Mouse (Mus musculus) midbrain, embryonic 13.5 days (tissue): ENCODE results near the gene Slc20a1. TPM values are rescaled to one million over a fixed set of nuclear protein-coding genes. Genes with fewer than 3 reads are reported as not detected.

Experiments
- ATAC-seq: fragments of 200-750 bp; cut with Nextera tagmentation; 2 replicates; pipeline ENCODE4 v1.8.0; 2017; ENCODE audit warnings: mild to moderate bottlenecking, moderate TSS enrichment, moderate library complexity
- H3K27ac ChIP-seq: fragments of 300-500 bp; sonication (generic); 2 replicates; pipeline ENCODE4 v1.5.1; 2015; ENCODE audit warnings: inconsistent platforms, mild to moderate bottlenecking, moderate library complexity
- H3K27me3 ChIP-seq: fragments of 300-500 bp; sonication (generic); 2 replicates; pipeline ENCODE4 v1.6.1; 2015; ENCODE audit warnings: mild to moderate bottlenecking, inconsistent platforms
- H3K36me3 ChIP-seq: fragments of 300-500 bp; sonication (generic); 2 replicates; pipeline ENCODE4 v1.6.1; 2015; ENCODE audit warnings: mild to moderate bottlenecking, inconsistent platforms
- H3K4me1 ChIP-seq: fragments of 300-500 bp; sonication (generic); replicated peaks from 2 replicates; pipeline ENCODE4 v1.6.1; 2015; ENCODE audit warnings: inconsistent platforms
- H3K4me2 ChIP-seq: fragments of 300-500 bp; sonication (generic); replicated peaks from 2 replicates; pipeline ENCODE4 v1.6.1; 2015; ENCODE audit warnings: moderate library complexity, mild to moderate bottlenecking, inconsistent platforms
- H3K4me3 ChIP-seq: fragments of 300-500 bp; sonication (generic); replicated peaks from 2 replicates; pipeline ENCODE4 v1.5.1; 2015; ENCODE audit warnings: mild to moderate bottlenecking, inconsistent platforms
- H3K9ac ChIP-seq: fragments of 300-500 bp; sonication (generic); replicated peaks from 2 replicates; pipeline ENCODE4 v1.6.1; 2015; ENCODE audit warnings: mild to moderate bottlenecking, inconsistent platforms
- H3K9me3 ChIP-seq: fragments of 300-500 bp; sonication (generic); 2 replicates; pipeline ENCODE4 v1.6.1; 2016; ENCODE audit warnings: mild to moderate bottlenecking, inconsistent platforms
- WGBS: fragments of 180-500 bp; shearing (Covaris S2); methylation state at CpG from one replicate; pipeline ENCODE4 v1.1.7; 2015; 5-methylcytosine and 5-hydroxymethylcytosine counted together
- polyA plus RNA-seq: library from polyadenylated mRNA; unstranded; fragments of >200 nt; fragmentation: Nextera tagmentation; extraction: Ambion mirVana; gene quantifications from 2 replicates; pipeline ENCODE4 v1.2.1, GENCODE M21; 2015

The Slc20a1 gene
- polyA plus RNA-seq, 1 experiment from 2014 or later: 53.1 TPM

DNA sequence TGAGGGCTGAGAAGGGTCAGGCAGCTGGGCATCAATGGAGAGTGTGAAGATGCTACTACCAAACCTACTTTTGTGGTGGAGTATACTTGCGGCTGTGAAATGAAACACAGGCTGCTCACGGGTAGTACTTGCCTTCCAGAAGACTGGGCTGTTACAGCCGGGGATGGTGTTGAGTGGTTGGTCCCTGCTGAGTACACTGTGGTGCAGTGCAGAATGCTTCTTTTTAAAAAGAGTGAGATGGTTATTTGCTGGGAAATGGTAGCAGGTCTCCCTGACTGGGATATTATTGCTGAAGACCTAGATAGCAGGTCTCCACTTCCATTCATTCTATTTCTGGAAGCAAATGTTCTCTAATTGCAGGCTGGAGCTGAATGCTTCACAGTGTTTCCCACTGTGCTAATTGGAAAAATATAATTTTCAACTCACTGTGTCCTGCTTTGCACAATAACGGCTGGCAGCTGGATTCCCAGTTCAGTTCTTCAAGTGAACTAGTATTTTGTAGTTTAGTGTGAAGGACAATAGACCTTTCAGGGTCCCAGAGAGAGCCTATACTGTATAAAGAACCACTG is 20.1 kb downstream of the Slc20a1 start:
- H3K27ac ChIP-seq: no peak overlapping the region
- H3K9me3 ChIP-seq: no peaks in the 10 kb centered on the region
- H3K4me1 ChIP-seq: no peaks in the 10 kb centered on the region
- no peak for ATAC-seq
- WGBS: 85% methylated on average over 4 of the region's 4 CpGs
- H3K27me3 ChIP-seq: no peaks in the 10 kb centered on the region
- H3K9ac ChIP-seq: no peak overlapping the region
- no peaks in the 10 kb centered on the region for H3K36me3 ChIP-seq
- H3K4me2 ChIP-seq: no peak overlapping the region
- no peak overlapping the region for H3K4me3 ChIP-seq

DNA sequence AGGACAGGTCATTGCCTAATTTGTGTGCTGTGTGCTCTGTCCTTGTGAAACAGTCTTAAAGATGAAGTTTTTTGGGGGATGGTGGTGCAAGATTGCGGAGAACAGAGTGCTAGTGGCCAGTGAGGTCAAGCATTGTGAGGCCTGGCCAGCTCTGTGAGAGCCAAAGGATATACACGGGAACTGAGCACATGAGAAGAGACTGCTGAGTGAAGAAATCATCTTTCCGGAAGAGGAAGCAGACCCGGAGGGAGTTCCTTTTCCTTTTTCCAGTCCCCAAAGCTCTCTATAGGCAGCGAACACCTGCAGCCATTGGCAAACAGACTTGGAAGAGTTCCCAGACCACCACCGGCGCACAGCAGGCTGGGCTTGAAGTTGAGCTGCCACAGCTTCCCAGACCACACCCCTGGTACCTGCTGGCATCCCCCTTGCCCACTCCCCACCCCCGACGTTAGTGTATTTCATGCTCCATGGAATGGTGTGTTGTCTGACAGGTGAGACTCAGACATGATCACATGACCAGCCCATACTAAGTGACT is 22.6 kb downstream of the Slc20a1 start:
- H3K27ac ChIP-seq: no peak overlapping the region
- no peak for ATAC-seq
- no peak overlapping the region for H3K4me2 ChIP-seq
- no peaks in the 10 kb centered on the region for H3K4me1 ChIP-seq
- 79% methylated on average over 9 of the region's 9 CpGs for whole genome bisulfite sequencing
- no peak overlapping the region for H3K9ac ChIP-seq
- no peaks in the 10 kb centered on the region for H3K36me3 ChIP-seq
- H3K4me3 ChIP-seq: no peak overlapping the region
- H3K9me3 ChIP-seq: no peaks in the 10 kb centered on the region
- no peaks in the 10 kb centered on the region for H3K27me3 ChIP-seq

DNA sequence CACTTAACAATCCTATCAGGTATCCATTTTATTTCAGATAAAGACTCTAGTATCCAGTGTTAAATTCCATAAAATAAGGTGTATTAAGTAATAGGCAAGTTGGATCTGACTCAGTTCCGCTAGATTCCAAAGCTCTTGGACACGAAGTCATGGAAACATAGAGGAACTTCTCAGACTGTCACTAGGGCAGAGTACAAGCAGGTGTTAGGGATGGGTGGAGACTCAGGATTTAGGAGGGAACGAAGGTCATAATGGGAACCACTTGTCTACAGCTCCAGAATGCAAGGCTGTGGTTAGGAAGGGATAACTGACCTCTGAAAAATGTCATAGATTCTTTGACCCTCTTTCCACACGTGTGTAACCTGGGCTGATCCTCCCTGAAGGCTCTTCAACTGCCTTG is 25.6 kb downstream of the Slc20a1 start:
- WGBS: 90% methylated on average over 4 of the region's 4 CpGs
- ATAC-seq: no peak
- Histone ChIP-seq H3K4me3 (no peak overlapping the region), H3K36me3 (no peaks in the 10 kb centered on the region), H3K4me2 (no peak overlapping the region), H3K27ac (no peak overlapping the region), H3K9me3 (no peaks in the 10 kb centered on the region), H3K9ac (no peak overlapping the region), H3K4me1 (no peaks in the 10 kb centered on the region), H3K27me3 (no peaks in the 10 kb centered on the region)

DNA sequence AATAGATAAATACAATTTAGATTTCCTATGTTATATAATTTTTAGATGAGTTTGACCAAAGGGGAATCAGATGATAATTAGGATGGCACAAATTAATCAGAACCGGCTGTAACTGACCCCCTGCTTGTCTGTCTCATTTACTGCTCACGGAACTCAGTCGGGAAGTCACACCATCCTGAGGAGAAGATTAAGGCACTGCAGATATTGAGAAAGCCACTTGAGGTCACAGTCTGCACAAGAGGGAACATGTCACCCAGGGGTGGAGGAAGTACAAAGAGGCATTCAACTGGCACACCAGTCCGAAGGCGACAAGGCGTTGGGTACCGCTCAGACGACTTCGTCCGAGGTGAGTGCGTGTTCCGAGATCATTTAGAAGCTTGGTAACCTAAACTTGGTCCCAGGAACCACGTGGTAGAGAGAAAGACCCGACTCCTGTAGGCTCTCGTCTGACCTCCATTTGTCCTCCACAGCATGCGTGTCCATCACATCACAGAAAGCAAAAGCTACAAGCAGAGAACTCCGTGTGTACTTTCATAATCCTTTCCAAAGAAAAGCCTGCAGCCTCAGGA is 26.8 kb downstream of the Slc20a1 start:
- H3K9me3 ChIP-seq: no peaks in the 10 kb centered on the region
- no peak overlapping the region for H3K4me2 ChIP-seq
- WGBS: 76% methylated on average over 17 of the region's 17 CpGs
- no peaks in the 10 kb centered on the region for H3K4me1 ChIP-seq
- no peak overlapping the region for H3K9ac ChIP-seq
- H3K27ac ChIP-seq: no peak overlapping the region
- no peaks in the 10 kb centered on the region for H3K27me3 ChIP-seq
- H3K36me3 ChIP-seq: no peaks in the 10 kb centered on the region
- ATAC-seq: no peak
- H3K4me3 ChIP-seq: no peak overlapping the region

- ATAC-seq: no peak
- no peaks in the 10 kb centered on the region for H3K4me1 ChIP-seq
- H3K9ac ChIP-seq: no peak overlapping the region
- no peaks in the 10 kb centered on the region for H3K36me3 ChIP-seq
- H3K9me3 ChIP-seq: no peaks in the 10 kb centered on the region
- no peak overlapping the region for H3K4me2 ChIP-seq
- H3K27me3 ChIP-seq: no peaks in the 10 kb centered on the region
- H3K4me3 ChIP-seq: no peak overlapping the region
- WGBS: 63% methylated on average over 11 of the region's 11 CpGs
- H3K27ac ChIP-seq: no peak overlapping the region
These were observed 27.8 kb downstream of the Slc20a1 start for GRCm38 (mm10) chr2:129226296-129226851.

GRCm38 (mm10) chr2:129227011-129227529 is 28.5 kb downstream of the Slc20a1 start:
- H3K9me3 ChIP-seq: no peaks in the 10 kb centered on the region
- H3K9ac ChIP-seq: no peak overlapping the region
- no peak overlapping the region for H3K4me2 ChIP-seq
- no peaks in the 10 kb centered on the region for H3K36me3 ChIP-seq
- ATAC-seq: no peak
- H3K27me3 ChIP-seq: no peaks in the 10 kb centered on the region
- H3K4me3 ChIP-seq: no peak overlapping the region
- WGBS: 81% methylated on average over 7 of the region's 7 CpGs
- no peaks in the 10 kb centered on the region for H3K4me1 ChIP-seq
- H3K27ac ChIP-seq: no peak overlapping the region

- H3K27me3 ChIP-seq: no peaks in the 10 kb centered on the region
- WGBS: 81% methylated on average over 6 of the region's 7 CpGs
- no peak overlapping the region for H3K4me2 ChIP-seq
These were observed 29.1 kb downstream of the Slc20a1 start for GRCm38 (mm10) chr2:129227709-129228108.

GRCm38 (mm10) chr2:129228571-129228970 is 30.0 kb downstream of the Slc20a1 start:
- no peaks in the 10 kb centered on the region for H3K4me1 ChIP-seq
- no peak overlapping the region for H3K4me2 ChIP-seq
- H3K9ac ChIP-seq: no peak overlapping the region
- no peaks in the 10 kb centered on the region for H3K9me3 ChIP-seq
- no peaks in the 10 kb centered on the region for H3K27me3 ChIP-seq
- no peak overlapping the region for H3K27ac ChIP-seq
- WGBS: 91% methylated on average over 4 of the region's 4 CpGs
- H3K36me3 ChIP-seq: no peaks in the 10 kb centered on the region
- H3K4me3 ChIP-seq: no peak overlapping the region
- no peak for ATAC-seq

More at GRCm38 (mm10) chr2:129227709-129228108, 29.1 kb downstream of the Slc20a1 start:
- Histone ChIP-seq H3K9ac (no peak overlapping the region), H3K36me3 (no peaks in the 10 kb centered on the region), H3K9me3 (no peaks in the 10 kb centered on the region), H3K4me1 (no peaks in the 10 kb centered on the region), H3K4me3 (no peak overlapping the region), H3K27ac (no peak overlapping the region)
- no peak for ATAC-seq

DNA sequence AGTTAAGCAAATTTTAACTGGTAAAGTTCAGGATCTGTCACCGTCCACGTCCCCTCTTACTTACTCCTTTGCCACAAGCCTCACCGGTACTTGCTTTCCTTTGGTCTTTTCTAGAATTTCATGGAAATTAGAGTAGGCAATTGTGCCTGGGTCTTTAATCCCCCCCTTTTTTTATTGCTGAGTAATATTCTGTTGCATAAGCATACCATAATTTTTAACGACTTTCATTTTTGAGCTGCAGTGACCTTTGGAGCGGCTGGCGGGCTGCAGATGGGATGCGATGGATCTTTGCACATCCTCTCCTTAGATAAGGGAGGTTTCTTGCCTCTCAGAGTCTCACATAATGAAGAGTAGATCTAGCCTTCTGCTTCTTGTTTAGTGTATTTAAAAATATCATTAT is 30.8 kb downstream of the Slc20a1 start:
- Histone ChIP-seq H3K9me3 (no peaks in the 10 kb centered on the region), H3K36me3 (no peaks in the 10 kb centered on the region), H3K9ac (no peak overlapping the region), H3K27me3 (no peaks in the 10 kb centered on the region), H3K4me3 (no peak overlapping the region), H3K4me2 (no peak overlapping the region), H3K27ac (no peak overlapping the region), H3K4me1 (no peaks in the 10 kb centered on the region)
- 96% methylated on average over 7 of the region's 7 CpGs for WGBS
- no peak for ATAC-seq

DNA sequence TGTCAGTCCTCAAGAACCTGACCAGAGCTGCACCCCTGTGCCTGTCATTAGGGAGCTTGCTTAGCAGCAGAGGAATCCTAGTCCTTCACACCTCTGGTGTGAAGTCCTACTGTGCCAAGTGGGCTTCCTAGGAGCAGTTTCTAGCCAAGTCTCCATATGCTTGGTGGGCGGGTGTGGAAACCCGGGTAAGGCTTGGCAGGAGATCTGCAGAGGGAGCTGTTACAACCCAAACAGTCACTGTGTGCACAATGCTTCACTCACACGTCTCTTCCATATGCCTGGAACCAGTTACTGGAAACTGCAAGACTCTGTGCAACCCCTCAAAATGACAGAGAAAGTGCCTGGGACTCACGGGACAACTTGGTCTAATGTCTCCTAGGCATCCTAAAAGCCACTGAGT is 33.5 kb downstream of the Slc20a1 start:
- Histone ChIP-seq H3K27ac (no peak overlapping the region), H3K4me3 (no peak overlapping the region), H3K4me2 (no peak overlapping the region), H3K36me3 (no peaks in the 10 kb centered on the region), H3K9me3 (no peaks in the 10 kb centered on the region), H3K4me1 (no peaks in the 10 kb centered on the region), H3K27me3 (no peaks in the 10 kb centered on the region), H3K9ac (no peak overlapping the region)
- ATAC-seq: no peak
- WGBS: 78% methylated on average over 4 of the region's 4 CpGs

GRCm38 (mm10) chr2:129232484-129232883 is 33.9 kb downstream of the Slc20a1 start:
- no peaks in the 10 kb centered on the region for H3K4me1 ChIP-seq
- H3K9ac ChIP-seq: no peak overlapping the region
- H3K4me2 ChIP-seq: no peak overlapping the region
- H3K36me3 ChIP-seq: no peaks in the 10 kb centered on the region
- H3K27ac ChIP-seq: no peak overlapping the region
- no peak for ATAC-seq
- whole genome bisulfite sequencing: 91% methylated on average over 9 of the region's 9 CpGs
- no peaks in the 10 kb centered on the region for H3K9me3 ChIP-seq
- no peak overlapping the region for H3K4me3 ChIP-seq
- no peaks in the 10 kb centered on the region for H3K27me3 ChIP-seq

- H3K4me1 ChIP-seq: no peaks in the 10 kb centered on the region
- H3K4me3 ChIP-seq: no peak overlapping the region
- ATAC-seq: no peak
- H3K36me3 ChIP-seq: no peaks in the 10 kb centered on the region
- H3K27me3 ChIP-seq: no peaks in the 10 kb centered on the region
- no peak overlapping the region for H3K4me2 ChIP-seq
- H3K9me3 ChIP-seq: no peaks in the 10 kb centered on the region
- no peak overlapping the region for H3K27ac ChIP-seq
- H3K9ac ChIP-seq: no peak overlapping the region
- 92% methylated on average over 1 of the region's 1 CpGs for WGBS
These were observed 34.7 kb downstream of the Slc20a1 start for GRCm38 (mm10) chr2:129233218-129233617.
